Mouse (Mus musculus) hindbrain, postnatal 0 days (tissue): ENCODE data around the gene Spata21. TPM values are rescaled to one million over a fixed set of nuclear protein-coding genes. Genes with fewer than 3 reads are reported as not detected.

ENCODE experiments used
- ATAC-seq: fragments of 200-750 bp; cut with Nextera tagmentation; 2 replicates; pipeline ENCODE4 v1.8.0; 2017; ENCODE audit warnings: mild to moderate bottlenecking, moderate TSS enrichment, moderate library complexity
- DNase-seq: peaks from one replicate; pipeline ENCODE4 v3.0.0-alpha.2; 2015; ENCODE audit warnings: low spot score
- H3K27ac ChIP-seq: fragments of 300-500 bp; sonication (generic); 2 replicates; pipeline ENCODE4 v1.5.1; 2014; ENCODE audit warnings: mild to moderate bottlenecking
- H3K27me3 ChIP-seq: fragments of 300-500 bp; sonication (generic); 2 replicates; pipeline ENCODE4 v1.6.1; 2014; ENCODE audit warnings: low read length, mixed read lengths; ENCODE audit not compliant: insufficient read depth
- H3K36me3 ChIP-seq: fragments of 300-500 bp; sonication (generic); 2 replicates; pipeline ENCODE4 v1.6.1; 2014; ENCODE audit warnings: low read length, mixed read lengths; ENCODE audit not compliant: insufficient read depth
- H3K4me1 ChIP-seq: fragments of 300-500 bp; sonication (generic); 2 replicates; pipeline ENCODE4 v1.6.1; 2014; ENCODE audit warnings: antibody characterized with exemption, low read length, mixed read lengths; ENCODE audit not compliant: insufficient read depth
- H3K4me2 ChIP-seq: fragments of 300-500 bp; sonication (generic); 2 replicates; pipeline ENCODE4 v1.6.1; 2014; ENCODE audit warnings: low read depth, mild to moderate bottlenecking, low read length, moderate library complexity, mixed read lengths
- H3K4me3 ChIP-seq: fragments of 300-500 bp; sonication (generic); 2 replicates; pipeline ENCODE4 v1.5.1; 2014; ENCODE audit warnings: low read length
- H3K9ac ChIP-seq: fragments of 300-500 bp; sonication (generic); replicated peaks from 2 replicates; pipeline ENCODE4 v1.6.1; 2014; ENCODE audit warnings: mild to moderate bottlenecking, low read length, moderate library complexity, mixed read lengths
- H3K9me3 ChIP-seq: fragments of 300-500 bp; sonication (generic); 2 replicates; pipeline ENCODE4 v1.6.1; 2016; ENCODE audit warnings: low read length, mixed read lengths
- CTCF ChIP-seq: IDR thresholded peaks from 2 replicates; pipeline ENCODE4 v1.5.1; 2016; ENCODE audit warnings: antibody characterized with exemption, control low read depth, low read depth
- WGBS: fragments of 180-500 bp; shearing (Covaris S2); extraction: QIAGEN DNeasy Blood & Tissue Kit; methylation state at CpG from one replicate; pipeline ENCODE4 v1.1.7; 2014; 5-methylcytosine and 5-hydroxymethylcytosine counted together
- polyA plus RNA-seq: library from polyadenylated mRNA; unstranded; fragments of >200 nt; fragmentation: Nextera tagmentation; extraction: Ambion mirVana; gene quantifications from 2 replicates; pipeline ENCODE4 v1.2.1, GENCODE M21; 2015
- total RNA-seq: library from RNA; depleted of rRNA; stranded (reverse); fragments of >200 nt; gene quantifications from 2 replicates; pipeline ENCODE4 v1.2.3, GENCODE M21; 2014; rRNA removed

Spata21 gene
- total and polyA plus RNA-seq, 2 experiments from 2014 or later, result 0.37 to 1.6 TPM

DNA sequence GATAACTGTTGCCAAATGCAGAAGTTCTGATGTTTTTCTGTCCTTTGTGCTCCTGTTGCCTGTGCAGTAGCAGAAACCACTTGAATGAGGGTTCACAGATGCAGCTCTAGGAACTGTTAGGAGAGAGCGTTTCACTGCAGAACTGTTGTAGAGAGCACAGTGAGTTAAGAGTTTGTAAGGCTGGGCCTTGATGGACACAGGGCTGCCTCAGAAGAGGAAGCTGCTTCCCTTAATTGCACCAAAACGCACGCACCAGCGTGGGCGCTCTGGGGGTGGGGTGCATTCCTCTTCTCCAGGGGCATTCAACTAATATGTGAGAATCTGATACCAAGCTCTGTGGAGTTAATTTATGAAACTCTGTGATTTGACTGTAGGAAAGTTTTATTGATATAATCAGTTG lies 71.5 kb downstream of the Spata21 start:
- no peak overlapping the region for H3K9ac ChIP-seq
- 73% methylated on average over 5 of the region's 5 CpGs for WGBS
- ATAC-seq (no peak), DNase-seq (no peak)
- no peaks in the 10 kb centered on the region for H3K27me3 ChIP-seq
- H3K36me3 ChIP-seq, result no peaks in the 10 kb centered on the region
- no peak overlapping the region for H3K27ac ChIP-seq
- H3K4me1 ChIP-seq, result no peaks in the 10 kb centered on the region
- no peak overlapping the region for H3K4me3 ChIP-seq
- H3K9me3 ChIP-seq, result no peaks in the 10 kb centered on the region
- no peak overlapping the region for H3K4me2 ChIP-seq
- no peak for TF ChIP-seq CTCF

DNA sequence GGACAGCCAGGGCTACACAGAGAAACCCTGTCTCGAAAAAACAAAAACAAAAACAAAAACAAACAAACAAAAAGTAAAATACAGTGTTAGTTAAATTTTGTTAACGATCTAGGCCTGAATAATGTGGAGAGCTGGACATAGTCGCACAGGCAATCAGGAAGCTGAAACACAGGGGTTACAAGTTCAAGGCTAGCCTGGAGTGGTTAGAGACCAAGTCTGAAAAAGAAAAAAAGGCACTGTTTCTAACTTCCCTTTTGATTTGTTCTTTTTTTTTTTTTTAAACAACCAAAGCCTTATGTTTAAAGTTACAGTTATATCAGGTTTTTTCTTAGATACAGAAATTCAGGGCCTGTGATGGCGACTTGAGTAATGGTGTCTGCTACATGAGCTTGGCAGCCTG lies 72.1 kb downstream of the Spata21 start:
- no peak for ATAC-seq
- TF ChIP-seq CTCF, result no peak
- H3K9ac ChIP-seq, result no peak overlapping the region

DNA sequence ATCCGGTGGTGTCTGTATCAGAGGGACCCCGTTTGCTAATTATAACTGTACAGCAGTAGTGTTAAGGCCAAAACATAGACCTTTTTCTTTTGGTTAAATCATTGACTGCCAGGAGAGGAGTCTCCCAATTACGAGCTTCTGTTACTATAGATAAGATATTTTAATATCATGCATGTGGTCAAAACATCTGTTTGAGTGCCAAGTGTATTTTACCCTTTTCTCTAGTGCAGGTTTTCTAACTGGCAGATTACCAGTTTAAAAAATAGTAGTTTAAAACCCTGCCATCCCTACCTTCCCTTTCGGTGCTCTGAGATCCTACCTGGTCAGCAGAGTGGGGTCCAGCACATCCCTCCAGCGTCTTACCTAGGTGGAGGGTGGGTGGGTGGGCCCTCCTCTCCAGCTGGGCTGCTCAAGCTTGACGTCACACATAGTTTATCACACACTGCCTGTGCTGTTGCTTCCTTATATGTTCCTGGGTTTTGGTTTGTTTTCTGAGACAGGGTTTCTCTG lies 73.6 kb downstream of the Spata21 start:
- 88% methylated on average over 6 of the region's 6 CpGs for WGBS
- Histone ChIP-seq H3K27ac (no peak overlapping the region), H3K4me3 (no peak overlapping the region), H3K27me3 (no peaks in the 10 kb centered on the region), H3K9me3 (no peaks in the 10 kb centered on the region), H3K4me1 (no peaks in the 10 kb centered on the region), H3K36me3 (no peaks in the 10 kb centered on the region), H3K9ac (no peak overlapping the region), H3K4me2 (no peak overlapping the region)
- DNase-seq (no peak), ATAC-seq (no peak)
- no peak for TF ChIP-seq CTCF

More for the DNA sequence above, 72.1 kb downstream of the Spata21 start:
- Histone ChIP-seq H3K4me3 (no peak overlapping the region), H3K9me3 (no peaks in the 10 kb centered on the region), H3K4me1 (no peaks in the 10 kb centered on the region), H3K27ac (no peak overlapping the region), H3K27me3 (no peaks in the 10 kb centered on the region), H3K36me3 (no peaks in the 10 kb centered on the region), H3K4me2 (no peak overlapping the region)
- 94% methylated on average over 4 of the region's 4 CpGs for WGBS
- DNase-seq, result no peak

Other genes with a start within 250 kb of the Spata21 start
- 0.25 TPM in 1 of 2 replicates, not detected in the other for gene Padi1, start 242.6 kb upstream of the Spata21 start, total RNA-seq
- gene Padi1, start 242.6 kb upstream of the Spata21 start, polyA plus RNA-seq, result 0.05 TPM in 1 of 2 replicates, not detected in the other
- 5.3 and 5.5 TPM in 2 replicates for gene Padi2, start 182.0 kb upstream of the Spata21 start, total RNA-seq
- gene Padi2, start 182.0 kb upstream of the Spata21 start, polyA plus RNA-seq, result 2.7 and 3.0 TPM in 2 replicates
- gene Sdhb, start 127.1 kb upstream of the Spata21 start, total RNA-seq, result 176 and 217 TPM in 2 replicates
- 583 and 596 TPM in 2 replicates for gene Sdhb, start 127.1 kb upstream of the Spata21 start, polyA plus RNA-seq
- 408 and 435 TPM in 2 replicates for gene Atp13a2, start 101.5 kb upstream of the Spata21 start, total RNA-seq
- 151 and 166 TPM in 2 replicates for gene Atp13a2, start 101.5 kb upstream of the Spata21 start, polyA plus RNA-seq
- gene Mfap2, start 77.9 kb upstream of the Spata21 start, total RNA-seq, result 20.6 and 42.3 TPM in 2 replicates
- gene Mfap2, start 77.9 kb upstream of the Spata21 start, polyA plus RNA-seq, result 92.0 and 99.5 TPM in 2 replicates
- 18.7 and 19.7 TPM in 2 replicates for gene Crocc, start 27.8 kb upstream of the Spata21 start, total RNA-seq
- 3.8 and 3.9 TPM in 2 replicates for gene Crocc, start 27.8 kb upstream of the Spata21 start, polyA plus RNA-seq
- 52.5 and 67.5 TPM in 2 replicates for gene Necap2, start 10.0 kb upstream of the Spata21 start, total RNA-seq
- gene Necap2, start 10.0 kb upstream of the Spata21 start, polyA plus RNA-seq, result 51.5 and 51.8 TPM in 2 replicates
- gene Szrd1, start 51.4 kb downstream of the Spata21 start, total RNA-seq, result 58.7 and 68.8 TPM in 2 replicates
- gene Szrd1, start 51.4 kb downstream of the Spata21 start, polyA plus RNA-seq, result 16.5 and 17.0 TPM in 2 replicates
- gene Fbxo42, start 59.6 kb downstream of the Spata21 start, total RNA-seq, result 20.8 and 22.5 TPM in 2 replicates
- gene Fbxo42, start 59.6 kb downstream of the Spata21 start, polyA plus RNA-seq, result 15.5 and 17.5 TPM in 2 replicates
- gene Rsg1, start 125.6 kb downstream of the Spata21 start, total RNA-seq, result 2.4 and 8.7 TPM in 2 replicates
- 3.9 and 4.3 TPM in 2 replicates for gene Rsg1, start 125.6 kb downstream of the Spata21 start, polyA plus RNA-seq
- 1.2 and 2.3 TPM in 2 replicates for gene Arhgef19, start 151.2 kb downstream of the Spata21 start, total RNA-seq
- gene Arhgef19, start 151.2 kb downstream of the Spata21 start, polyA plus RNA-seq, result 1.2 TPM in 2 replicates
- 1.6 and 3.5 TPM in 2 replicates for gene Epha2, start 212.9 kb downstream of the Spata21 start, total RNA-seq
- gene Epha2, start 212.9 kb downstream of the Spata21 start, polyA plus RNA-seq, result 0.44 and 0.46 TPM in 2 replicates